Mouse (Mus musculus) kidney, embryonic 14.5 days (tissue): ENCODE measurements at regions not wholly inside any gene's neighbourhood (a gene's known extent, or its start where the extent isn't known, plus 50 kb on each side); places are given as distances from the start of the nearest gene placed in this dataset.

ENCODE experiments used
- ATAC-seq: fragments of 200-750 bp; cut with Nextera tagmentation; 2 replicates; pipeline ENCODE4 v1.8.0; 2017; ENCODE audit warnings: moderate number of reproducible peaks, mild to moderate bottlenecking, moderate TSS enrichment, moderate library complexity; ENCODE audit not compliant: low FRiP score, low TSS enrichment
- H3K27ac ChIP-seq: fragments of 300-500 bp; sonication (generic); 2 replicates; pipeline ENCODE4 v1.5.1; 2014; ENCODE audit warnings: low read depth, mild to moderate bottlenecking, low read length, moderate library complexity, mixed read lengths
- H3K27me3 ChIP-seq: fragments of 300-500 bp; sonication (generic); 2 replicates; pipeline ENCODE4 v1.6.1; 2014; ENCODE audit warnings: mild to moderate bottlenecking, low read length; ENCODE audit not compliant: control insufficient read depth, insufficient read depth
- H3K36me3 ChIP-seq: fragments of 300-500 bp; sonication (generic); 2 replicates; pipeline ENCODE4 v1.6.1; 2014; ENCODE audit warnings: low read length, mixed read lengths; ENCODE audit not compliant: control insufficient read depth, insufficient read depth
- H3K4me1 ChIP-seq: fragments of 300-500 bp; sonication (generic); 2 replicates; pipeline ENCODE4 v1.6.1; 2014; ENCODE audit warnings: low read length, mixed read lengths; ENCODE audit not compliant: control insufficient read depth, insufficient read depth
- H3K4me2 ChIP-seq: fragments of 300-500 bp; sonication (generic); replicated peaks from 2 replicates; pipeline ENCODE4 v1.6.1; 2014; ENCODE audit warnings: low read depth, mild to moderate bottlenecking, low read length
- H3K4me3 ChIP-seq: fragments of 300-500 bp; sonication (generic); 2 replicates; pipeline ENCODE4 v1.5.1; 2014; ENCODE audit warnings: mild to moderate bottlenecking, low read length
- H3K9ac ChIP-seq: fragments of 300-500 bp; sonication (generic); 2 replicates; pipeline ENCODE4 v1.6.1; 2014; ENCODE audit warnings: low read depth, mild to moderate bottlenecking, low read length, moderate library complexity
- H3K9me3 ChIP-seq: fragments of 300-500 bp; sonication (generic); 2 replicates; pipeline ENCODE4 v1.6.1; 2016; ENCODE audit warnings: low read length; ENCODE audit not compliant: control insufficient read depth
- WGBS: fragments of 180-500 bp; shearing (Covaris S2); extraction: QIAGEN DNeasy Blood & Tissue Kit; methylation state at CpG from one replicate; pipeline ENCODE4 v1.1.7; 2014; 5-methylcytosine and 5-hydroxymethylcytosine counted together

GRCm38 (mm10) chr1:194302775-194303174, 315.2 kb upstream of the Plxna2 start:
- H3K27ac ChIP-seq, result no peak overlapping the region
- no peak for ATAC-seq
- H3K9me3 ChIP-seq, result no peaks in the 10 kb centered on the region
- 33% methylated on average over 1 of the region's 1 CpGs for whole genome bisulfite sequencing
- no peaks in the 10 kb centered on the region for H3K36me3 ChIP-seq
- H3K4me3 ChIP-seq, result no peak overlapping the region
- no peak overlapping the region for H3K4me2 ChIP-seq
- no peak overlapping the region for H3K9ac ChIP-seq
- H3K27me3 ChIP-seq, result no peaks in the 10 kb centered on the region
- H3K4me1 ChIP-seq, result no peaks in the 10 kb centered on the region

GRCm38 (mm10) chr1:194281941-194282340, 336.1 kb upstream of the Plxna2 start:
- WGBS, result 78% methylated on average over 3 of the region's 3 CpGs

GRCm38 (mm10) chr1:194268028-194268427, 350.0 kb upstream of the Plxna2 start:
- Histone ChIP-seq H3K9me3 (no peaks in the 10 kb centered on the region), H3K36me3 (no peaks in the 10 kb centered on the region), H3K4me2 (no peak overlapping the region), H3K9ac (no peak overlapping the region), H3K4me1 (no peaks in the 10 kb centered on the region), H3K4me3 (no peak overlapping the region), H3K27ac (no peak overlapping the region), H3K27me3 (no peaks in the 10 kb centered on the region)
- ATAC-seq, result no peak

More at GRCm38 (mm10) chr1:194281941-194282340, 336.1 kb upstream of the Plxna2 start:
- no peaks in the 10 kb centered on the region for H3K27me3 ChIP-seq
- H3K4me1 ChIP-seq, result no peaks in the 10 kb centered on the region
- H3K9me3 ChIP-seq, result no peaks in the 10 kb centered on the region
- H3K9ac ChIP-seq, result no peak overlapping the region
- H3K4me2 ChIP-seq, result no peak overlapping the region
- ATAC-seq, result no peak
- no peak overlapping the region for H3K27ac ChIP-seq
- no peaks in the 10 kb centered on the region for H3K36me3 ChIP-seq
- no peak overlapping the region for H3K4me3 ChIP-seq

- Histone ChIP-seq H3K4me3 (no peak overlapping the region), H3K4me2 (no peak overlapping the region), H3K4me1 (no peaks in the 10 kb centered on the region), H3K9me3 (no peaks in the 10 kb centered on the region), H3K27me3 (no peaks in the 10 kb centered on the region), H3K36me3 (no peaks in the 10 kb centered on the region), H3K9ac (no peak overlapping the region), H3K27ac (no peak overlapping the region)
- 79% methylated on average over 4 of the region's 4 CpGs for WGBS
- ATAC-seq, result no peak
Measured at GRCm38 (mm10) chr1:194262374-194262773, 355.6 kb upstream of the Plxna2 start.

GRCm38 (mm10) chr1:194259957-194260356, 358.1 kb upstream of the Plxna2 start:
- Histone ChIP-seq H3K9ac (no peak overlapping the region), H3K4me3 (no peak overlapping the region), H3K36me3 (no peaks in the 10 kb centered on the region), H3K4me1 (no peaks in the 10 kb centered on the region), H3K27me3 (no peaks in the 10 kb centered on the region), H3K9me3 (no peaks in the 10 kb centered on the region), H3K4me2 (no peak overlapping the region), H3K27ac (no peak overlapping the region)
- WGBS, result 90% methylated on average over 3 of the region's 3 CpGs
- ATAC-seq, result no peak

GRCm38 (mm10) chr1:194244776-194245366, 373.1 kb upstream of the Plxna2 start:
- no peak for ATAC-seq

GRCm38 (mm10) chr1:194241111-194241510, 376.9 kb upstream of the Plxna2 start:
- Histone ChIP-seq H3K9me3 (no peaks in the 10 kb centered on the region), H3K4me2 (no peak overlapping the region), H3K4me3 (no peak overlapping the region), H3K27ac (no peak overlapping the region), H3K27me3 (no peaks in the 10 kb centered on the region), H3K36me3 (no peaks in the 10 kb centered on the region), H3K9ac (no peak overlapping the region), H3K4me1 (no peaks in the 10 kb centered on the region)
- ATAC-seq, result no peak

More at GRCm38 (mm10) chr1:194244776-194245366, 373.1 kb upstream of the Plxna2 start:
- H3K9me3 ChIP-seq, result no peaks in the 10 kb centered on the region
- no peak overlapping the region for H3K4me3 ChIP-seq
- no peak overlapping the region for H3K4me2 ChIP-seq
- no peaks in the 10 kb centered on the region for H3K27me3 ChIP-seq
- no peaks in the 10 kb centered on the region for H3K36me3 ChIP-seq
- WGBS, result 43% methylated on average over 1 of the region's 1 CpGs
- H3K27ac ChIP-seq, result no peak overlapping the region
- no peak overlapping the region for H3K9ac ChIP-seq
- H3K4me1 ChIP-seq, result no peaks in the 10 kb centered on the region

- Histone ChIP-seq H3K4me3 (no peak overlapping the region), H3K27ac (no peak overlapping the region), H3K4me2 (no peak overlapping the region), H3K9ac (no peak overlapping the region), H3K36me3 (no peaks in the 10 kb centered on the region), H3K9me3 (no peaks in the 10 kb centered on the region), H3K27me3 (no peaks in the 10 kb centered on the region; the same call in 1 of the 2 replicates), H3K4me1 (no peaks in the 10 kb centered on the region)
- WGBS, result 64% methylated on average over 4 of the region's 4 CpGs
- no peak for ATAC-seq
Measured at GRCm38 (mm10) chr1:194231206-194231605, 386.8 kb upstream of the Plxna2 start.

GRCm38 (mm10) chr1:194226550-194227160, 391.4 kb upstream of the Plxna2 start:
- no peaks in the 10 kb centered on the region for H3K9me3 ChIP-seq
- WGBS, result 30% methylated on average over 6 of the region's 6 CpGs
- no peak overlapping the region for H3K4me2 ChIP-seq
- no peaks in the 10 kb centered on the region for H3K36me3 ChIP-seq
- no peak for ATAC-seq
- H3K27me3 ChIP-seq, result no peaks in the 10 kb centered on the region; the same call in 1 of the 2 replicates
- H3K9ac ChIP-seq, result no peak overlapping the region
- H3K4me1 ChIP-seq, result no peaks in the 10 kb centered on the region; the same call in 1 of the 2 replicates
- H3K27ac ChIP-seq, result no peak overlapping the region
- H3K4me3 ChIP-seq, result no peak overlapping the region
